12 mouse cellular contexts compared by ENCODE assay signal in the genomic region with DNA sequence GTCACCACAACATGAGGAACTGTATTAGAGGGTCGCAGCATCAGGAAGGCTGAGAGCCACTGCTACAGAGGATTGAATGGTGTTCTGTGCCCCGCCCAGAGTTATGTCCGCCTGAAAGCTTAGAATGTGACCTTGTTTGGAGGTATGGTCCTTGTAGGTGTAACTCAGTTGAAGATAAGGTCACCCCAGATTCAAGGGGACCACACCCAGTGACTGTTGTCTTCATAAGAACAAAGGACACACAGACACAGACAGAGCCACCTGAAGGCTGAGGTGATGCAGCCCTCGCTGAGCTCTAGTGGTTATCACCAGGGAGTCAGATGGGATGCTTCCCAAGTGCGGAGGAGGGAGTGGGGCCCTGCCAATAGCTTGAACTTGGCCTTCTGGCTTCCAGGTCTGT.
"Had no signal": no experiment of that assay in that cellular context is flagged by ENCODE, and none has a peak within 500 bp of the region (broad histone marks: within the 10 kb centered on the region; RNA-seq: fewer than 3 reads in every experiment).

No protein-coding gene starts in this region.

- DNase-seq: liver, postnatal 0 days; lung, adult 2 months; lung, postnatal 14 days; lung, postnatal 36 days; retina, postnatal 1 day; right cerebral cortex, adult 18-20 months; right cerebral cortex, postnatal 25 days; right cerebral cortex, postnatal 4 days; spleen, adult 18-20 months; thymus, adult 18-20 months; thymus, postnatal 14 days; thymus, postnatal 36 days had no signal
